Mouse (Mus musculus) adrenal gland, postnatal 36 days (tissue): Measurements from ENCODE around the gene Sypl. TPM values are rescaled to one million over a fixed set of nuclear protein-coding genes. Genes with fewer than 3 reads are reported as not detected.
A peak's percentile ranks its signal among the peaks of the same experiment; 100 is the strongest.

Experiments
- DNase-seq, 2 experiments: peaks; one replicate each; pipeline ENCODE4 v3.0.0; 2021; ENCODE audit warnings: mixed read lengths in 1 of 2
- total RNA-seq, 2 experiments: library from RNA; stranded (reverse); gene quantifications; 2 replicates each; pipeline ENCODE4 v1.2.3; 2021

The Sypl gene
- total RNA-seq, 2 experiments from 2014 or later = 101 to 129 TPM

DNA sequence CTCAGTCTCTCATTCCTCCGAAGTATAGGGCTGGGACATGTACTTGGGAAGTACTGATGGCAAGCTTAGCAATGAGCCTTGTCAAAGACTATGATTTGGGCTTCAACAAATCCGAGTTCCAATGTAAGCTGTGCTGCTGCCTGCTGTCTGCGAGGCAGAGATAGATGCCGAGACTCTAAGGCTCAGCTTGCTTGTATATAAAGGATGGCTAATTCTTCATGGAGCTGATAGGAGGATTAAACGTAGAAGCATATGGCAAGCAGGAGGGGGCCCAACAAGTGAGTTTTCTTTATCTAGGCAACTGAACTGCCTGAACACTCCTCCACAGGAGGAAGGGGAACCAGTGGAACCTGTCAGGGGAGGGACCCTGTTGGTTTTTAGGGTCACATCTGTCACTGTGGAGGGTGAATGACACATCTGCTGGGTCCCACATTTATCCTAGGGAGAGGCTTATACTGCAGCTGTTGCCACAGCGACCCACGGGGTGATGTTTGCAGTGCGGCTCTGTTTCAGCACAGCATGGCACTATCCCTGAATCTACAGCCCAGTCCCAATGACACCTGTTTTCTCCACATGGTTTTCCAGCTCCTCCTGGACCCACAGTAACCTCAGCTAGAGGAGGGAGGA lies 49.8 kb downstream of the Sypl start:
- no peak for DNase-seq

DNA sequence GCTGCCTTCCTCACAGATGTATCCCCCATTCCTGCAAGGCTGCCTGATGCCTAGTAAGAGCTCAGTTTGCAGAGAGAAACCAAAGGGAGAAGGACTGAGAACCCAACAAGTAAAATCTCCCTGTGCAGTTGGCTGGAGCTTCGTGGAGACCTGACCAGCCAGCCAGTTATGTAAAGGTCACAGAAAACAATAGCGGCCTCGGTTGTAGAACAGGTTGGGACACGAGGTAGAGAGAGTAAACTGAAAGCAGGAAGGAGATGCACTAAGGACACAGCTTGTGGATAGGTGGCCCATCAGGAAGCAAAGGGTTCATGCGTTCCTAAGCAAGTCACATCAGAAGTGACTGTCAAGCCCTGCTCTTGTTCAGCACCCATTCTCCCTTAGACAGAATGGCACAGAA lies 52.2 kb downstream of the Sypl start:
- no peak for DNase-seq

DNA sequence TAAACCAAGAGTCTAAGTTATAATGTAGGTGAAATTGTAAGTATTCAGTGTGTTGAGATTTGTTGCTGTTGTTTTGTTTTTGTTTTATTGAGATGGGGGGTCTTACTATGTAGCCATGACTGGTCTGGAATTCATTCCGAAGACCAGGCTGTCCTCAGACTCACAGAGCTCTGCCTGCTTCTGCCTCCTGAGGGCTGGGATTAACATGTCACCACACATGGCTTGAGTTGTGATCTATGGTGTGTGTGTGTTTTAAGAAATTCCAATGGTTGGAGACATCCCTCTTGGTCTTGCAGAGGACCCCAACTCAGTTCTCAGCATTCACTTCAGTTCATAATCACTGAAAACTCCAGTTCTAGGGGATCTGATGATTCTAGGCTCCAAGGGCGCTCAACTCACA lies 53.5 kb downstream of the Sypl start:
- DNase-seq = no peak

DNA sequence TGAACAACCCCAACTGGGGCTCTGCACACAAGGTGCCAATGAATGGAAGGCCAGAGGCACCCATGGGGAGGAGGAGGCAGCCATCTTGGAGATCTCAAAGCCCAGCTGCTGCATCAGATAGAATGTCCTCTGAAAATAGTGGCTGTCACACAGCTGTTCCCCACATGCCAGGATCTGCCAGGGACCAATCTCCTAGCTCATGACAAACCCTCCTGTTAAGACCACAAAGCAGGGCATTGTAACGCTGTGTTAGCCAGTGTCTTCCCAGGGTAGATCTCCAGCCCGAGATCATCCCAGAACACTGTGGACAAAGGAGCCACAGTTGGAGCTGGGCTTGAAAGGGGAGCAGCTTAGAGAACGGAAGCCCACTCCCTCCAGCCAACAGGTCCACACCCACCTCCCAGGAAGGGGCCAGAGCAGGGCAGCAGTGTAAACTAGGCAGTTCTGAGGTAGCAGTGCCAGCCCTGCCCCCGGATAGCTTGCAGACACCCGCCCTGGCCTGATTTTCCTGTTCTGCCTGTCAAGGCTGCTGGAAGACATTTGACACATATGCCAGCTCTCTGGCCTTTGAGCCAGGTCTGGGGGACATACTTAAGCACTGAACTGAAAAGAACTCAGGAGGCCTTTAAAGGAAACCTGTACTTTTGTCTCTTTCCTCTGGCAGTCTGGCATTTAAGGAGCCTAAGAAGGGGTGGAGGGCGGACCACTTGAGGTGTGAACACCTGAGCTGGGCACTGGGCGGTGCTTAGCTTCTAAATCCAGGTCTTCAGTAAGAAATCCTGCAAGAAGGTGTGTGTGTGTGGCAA lies 54.8 kb downstream of the Sypl start:
- DNase-seq = no peak

DNA sequence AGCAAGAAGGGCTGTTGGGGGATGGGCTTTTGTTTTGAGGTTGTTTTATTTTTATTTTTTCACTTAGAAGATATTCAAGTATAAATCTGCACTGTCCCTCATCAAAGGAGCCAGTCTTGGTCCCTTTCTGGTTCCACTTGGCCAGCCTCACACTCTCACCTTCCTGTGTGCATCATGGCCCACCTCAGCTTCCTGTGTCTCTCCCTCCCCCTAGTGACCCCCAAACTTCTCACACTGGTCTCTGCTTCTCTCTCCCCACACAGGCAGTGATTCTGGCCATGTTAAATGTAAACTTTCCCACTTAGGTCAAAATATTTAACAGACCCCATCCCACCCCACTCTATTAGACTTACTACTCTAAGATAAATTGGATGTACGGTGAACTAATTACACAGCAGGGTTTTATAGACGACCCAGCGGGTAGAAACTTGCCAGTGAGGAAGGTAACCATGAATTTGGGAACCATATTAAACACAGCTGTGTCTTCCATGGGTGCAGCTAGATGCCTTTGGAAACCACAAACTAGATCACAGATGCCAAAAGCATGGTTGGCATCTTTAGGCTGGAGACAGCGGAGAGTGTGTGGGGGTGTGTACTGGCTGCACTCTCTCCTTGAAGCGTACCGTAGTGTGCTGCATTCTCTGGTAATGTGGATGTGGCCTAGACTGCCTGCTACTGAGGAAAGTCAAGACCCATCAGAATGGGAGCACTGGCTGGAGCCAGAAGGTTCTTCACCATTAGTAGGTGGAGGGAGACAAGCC lies 55.7 kb downstream of the Sypl start:
- DNase-seq = no peak

DNA sequence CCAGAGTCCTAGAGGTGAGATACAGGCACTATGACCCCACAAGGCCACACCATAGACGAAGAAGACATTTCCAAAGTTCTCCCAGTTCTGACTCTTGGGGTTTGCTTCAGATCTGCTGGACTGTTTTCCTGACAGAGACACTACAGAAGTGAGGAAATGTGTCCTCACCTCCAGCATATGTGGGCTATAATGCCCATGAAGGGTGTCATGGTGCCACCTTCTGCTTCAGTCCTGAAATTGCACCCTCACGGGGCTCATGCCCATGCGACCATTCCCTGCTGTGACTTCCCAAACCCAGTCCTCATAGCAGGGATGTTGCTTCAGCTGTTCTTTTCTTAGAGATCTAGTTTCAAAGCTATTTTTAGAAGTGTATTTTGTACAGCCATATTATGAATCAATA lies 56.3 kb downstream of the Sypl start:
- peak; percentile 45 to 59 for DNase-seq

DNA sequence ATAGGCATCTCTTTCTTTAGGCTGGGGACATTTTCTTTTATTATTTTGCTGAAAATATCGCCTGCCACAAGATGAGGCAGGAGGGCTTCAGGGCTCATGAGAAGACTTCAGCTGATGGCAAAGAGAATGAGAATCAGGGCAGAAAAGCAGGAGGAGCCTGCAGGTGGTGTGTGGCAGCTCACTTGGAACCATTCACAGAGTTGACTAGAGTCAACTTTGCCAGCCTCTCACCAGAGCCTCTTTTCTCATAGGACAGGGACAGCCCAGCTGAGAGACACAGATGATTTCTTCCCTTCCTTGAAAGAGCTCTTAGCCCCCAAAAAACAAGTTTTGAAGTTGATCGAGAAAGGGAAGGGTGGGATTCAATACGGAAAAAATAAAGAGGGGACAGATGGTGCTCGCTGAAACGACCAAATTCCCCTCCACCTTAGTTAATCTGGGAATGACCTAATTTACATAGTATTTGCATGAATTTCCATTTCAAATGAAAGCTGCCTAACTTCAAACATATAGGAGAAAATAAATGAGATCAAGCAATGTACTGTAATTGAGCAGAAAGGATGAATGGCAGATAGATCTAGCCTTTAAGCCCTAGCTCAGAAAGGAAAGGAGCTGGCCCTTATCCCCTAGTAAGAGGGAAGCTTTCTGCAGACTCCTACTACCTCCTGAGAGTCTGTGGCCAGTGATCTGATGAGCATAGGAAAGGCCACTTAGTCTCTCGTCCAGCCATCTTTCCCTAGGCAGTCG lies 60.5 kb downstream of the Sypl start:
- DNase-seq = no peak

DNA sequence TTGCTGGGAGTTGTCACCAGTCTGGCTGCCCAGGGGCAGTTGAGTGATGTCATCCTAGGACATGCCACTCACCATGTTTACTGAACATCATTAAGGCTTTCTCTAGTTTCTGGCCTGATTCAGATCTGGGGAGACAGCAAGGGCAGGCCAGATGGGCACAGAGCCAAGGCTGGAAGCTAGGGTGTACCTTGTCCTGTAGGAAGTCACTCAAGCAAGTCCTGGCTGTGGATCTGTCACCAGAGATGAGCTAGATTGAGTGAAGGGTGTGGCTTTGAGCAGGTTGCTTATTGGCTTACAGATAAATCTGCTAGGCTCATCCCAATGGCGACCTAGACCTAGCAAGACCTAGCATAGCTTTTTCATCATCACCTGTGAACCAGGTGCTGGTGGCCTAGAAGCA lies 61.4 kb downstream of the Sypl start:
- DNase-seq = no peak

DNA sequence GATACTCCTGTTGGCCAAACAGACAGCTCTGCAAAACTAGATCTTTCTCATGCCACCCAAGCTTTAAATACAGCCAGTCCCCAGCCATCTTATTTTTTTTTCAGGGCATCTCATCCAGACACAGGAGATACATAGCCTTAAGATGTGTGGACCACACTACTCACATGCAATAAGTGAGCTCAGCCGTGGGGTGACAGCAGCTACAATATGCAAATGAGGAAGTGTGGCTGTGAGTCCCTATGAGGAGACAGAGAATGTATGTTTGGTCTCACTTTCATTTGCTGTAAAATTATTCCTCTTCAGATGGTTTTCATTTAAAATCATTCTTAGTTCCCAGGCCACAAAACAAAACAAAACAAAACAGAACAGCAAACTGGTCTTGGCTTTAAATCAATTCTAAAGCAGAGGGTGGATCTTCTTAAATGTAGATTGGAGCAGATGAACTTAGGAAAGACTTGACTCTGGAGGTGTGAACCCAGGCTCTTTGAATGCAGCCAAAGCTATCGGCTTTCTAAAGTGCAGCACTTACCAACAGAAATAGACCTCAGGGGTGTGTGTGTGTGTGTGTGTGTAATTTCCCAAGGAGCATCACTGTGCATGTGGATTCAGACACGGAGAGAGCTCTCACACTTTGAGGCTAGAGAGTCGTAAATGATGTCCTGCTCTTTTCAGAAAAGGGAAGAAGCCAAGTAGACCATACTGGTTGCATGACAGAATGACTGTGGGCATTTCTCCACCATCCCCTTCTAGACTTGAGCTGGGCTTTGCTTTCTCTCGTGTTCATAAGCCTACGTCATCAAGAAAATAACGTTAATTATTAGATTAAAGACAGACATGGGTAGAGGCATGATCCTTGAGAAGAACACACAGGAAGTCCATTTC lies 63.4 kb downstream of the Sypl start:
- DNase-seq = no peak

DNA sequence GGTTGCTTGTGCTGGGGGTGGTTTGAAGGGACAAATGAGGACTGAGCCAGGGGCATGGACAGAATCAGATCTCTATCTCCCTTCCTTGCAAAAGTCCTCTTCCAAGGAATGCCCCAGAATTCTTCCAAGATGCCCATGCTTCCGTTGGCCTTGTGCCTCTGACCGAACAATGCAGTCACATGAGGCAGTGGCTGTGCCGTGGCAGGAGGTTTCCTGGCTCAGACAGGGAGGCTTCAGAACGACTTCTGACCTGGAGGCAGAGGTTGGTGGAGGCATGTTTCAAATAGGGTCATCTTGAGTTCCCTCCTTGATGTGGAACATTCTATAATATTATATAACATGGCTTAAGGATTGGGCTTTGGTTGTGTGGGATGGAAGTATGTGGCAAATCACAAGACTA lies 64.9 kb downstream of the Sypl start:
- DNase-seq = no peak

DNA sequence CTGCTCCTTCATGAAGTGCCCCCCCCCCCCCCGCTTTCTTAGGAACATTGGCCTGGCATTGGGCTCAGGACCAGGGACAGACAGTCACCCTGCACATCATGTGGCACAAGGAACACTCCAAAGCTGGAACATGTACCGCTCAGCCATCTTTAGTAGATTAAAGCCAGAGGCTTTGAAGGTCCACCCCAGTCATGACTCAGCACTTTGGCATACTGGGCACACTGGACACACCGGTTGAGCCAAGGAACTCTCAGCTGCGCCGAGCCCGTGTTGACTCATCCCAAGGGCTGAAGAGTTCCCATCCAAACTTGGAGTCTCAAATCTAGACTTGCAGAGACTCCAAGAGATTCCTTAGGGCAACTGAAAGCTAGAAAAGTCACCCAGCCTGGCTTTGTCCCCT lies 66.3 kb downstream of the Sypl start:
- DNase-seq = peak; percentile 76 to 81

DNA sequence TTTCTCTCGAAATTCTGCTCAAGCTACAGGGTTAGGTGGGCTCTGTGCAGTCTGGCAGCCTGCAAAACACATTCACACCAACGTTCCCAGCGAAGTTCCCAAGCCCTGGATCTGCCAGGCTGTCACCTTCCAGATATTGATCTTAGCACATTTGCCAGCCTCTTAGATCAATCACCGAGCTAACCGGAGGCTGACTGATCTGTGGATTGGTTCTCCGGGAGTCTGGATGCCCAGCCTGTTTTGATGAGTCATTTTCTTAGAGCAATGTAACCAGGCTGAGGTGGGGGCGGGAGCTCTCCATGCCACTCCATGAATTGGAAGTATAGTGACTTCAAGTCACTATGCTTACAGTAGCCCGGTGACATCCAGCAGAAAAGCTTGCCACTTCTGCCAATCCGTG lies 67.4 kb downstream of the Sypl start:
- DNase-seq = no peak

DNA sequence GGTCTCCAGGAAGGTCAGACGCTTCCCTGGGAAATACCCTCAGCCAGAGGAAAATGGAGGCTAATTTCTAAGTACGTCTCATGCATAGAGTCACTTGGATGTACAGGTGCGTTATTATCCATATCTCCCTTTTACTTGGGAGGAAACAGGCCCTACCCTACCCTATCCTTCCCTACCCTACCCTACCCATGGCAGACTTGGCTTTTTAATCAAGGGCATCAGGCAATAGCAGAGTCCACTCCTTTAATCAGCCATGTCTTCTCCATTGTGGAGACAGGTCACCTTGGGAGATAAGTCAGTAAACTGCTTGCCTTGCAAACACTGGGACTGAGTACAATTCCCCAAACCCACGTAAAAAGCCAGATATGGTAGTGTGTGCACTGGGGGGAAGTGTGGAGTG lies 68.1 kb downstream of the Sypl start:
- no peak for DNase-seq

DNA sequence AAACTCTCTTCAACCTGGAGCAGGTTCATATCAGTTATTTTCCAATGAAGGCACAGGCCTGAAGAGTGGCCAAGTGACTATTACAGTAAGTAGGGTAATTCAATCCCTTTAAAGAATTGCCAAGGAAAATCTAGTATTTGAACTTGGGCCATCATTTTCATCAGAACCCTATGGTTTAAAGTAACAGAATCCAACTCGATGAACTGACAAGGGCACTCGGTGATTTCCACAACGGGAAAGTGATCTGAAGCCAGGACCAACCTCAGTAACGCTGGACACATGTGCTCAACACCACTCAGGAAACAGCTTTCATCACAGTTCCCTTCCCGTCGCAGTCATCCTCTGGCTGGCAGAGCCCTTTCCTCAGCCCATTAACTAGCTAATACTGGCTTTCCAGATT lies 70.8 kb downstream of the Sypl start:
- no peak for DNase-seq

DNA sequence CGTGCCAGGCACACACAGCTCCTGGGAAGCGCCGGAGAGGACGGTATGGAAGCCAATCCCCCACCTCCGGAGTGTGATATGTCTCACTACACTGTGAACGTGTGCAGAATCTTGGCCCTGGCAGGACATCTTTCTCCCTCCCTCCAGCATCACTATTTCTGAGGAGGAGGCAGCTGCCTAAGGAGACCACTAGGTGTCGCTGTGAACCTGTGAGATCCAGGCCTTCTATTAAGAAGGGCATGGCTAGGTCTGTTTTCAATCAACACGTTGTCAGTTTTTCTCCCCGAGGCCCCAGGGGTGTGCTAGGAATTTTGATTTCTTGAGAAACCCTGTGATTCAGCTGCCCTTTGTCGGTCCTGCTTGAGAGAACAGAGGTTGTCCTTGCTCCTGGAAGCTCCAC lies 73.4 kb downstream of the Sypl start:
- DNase-seq = peak; percentile 74 to 84

DNA sequence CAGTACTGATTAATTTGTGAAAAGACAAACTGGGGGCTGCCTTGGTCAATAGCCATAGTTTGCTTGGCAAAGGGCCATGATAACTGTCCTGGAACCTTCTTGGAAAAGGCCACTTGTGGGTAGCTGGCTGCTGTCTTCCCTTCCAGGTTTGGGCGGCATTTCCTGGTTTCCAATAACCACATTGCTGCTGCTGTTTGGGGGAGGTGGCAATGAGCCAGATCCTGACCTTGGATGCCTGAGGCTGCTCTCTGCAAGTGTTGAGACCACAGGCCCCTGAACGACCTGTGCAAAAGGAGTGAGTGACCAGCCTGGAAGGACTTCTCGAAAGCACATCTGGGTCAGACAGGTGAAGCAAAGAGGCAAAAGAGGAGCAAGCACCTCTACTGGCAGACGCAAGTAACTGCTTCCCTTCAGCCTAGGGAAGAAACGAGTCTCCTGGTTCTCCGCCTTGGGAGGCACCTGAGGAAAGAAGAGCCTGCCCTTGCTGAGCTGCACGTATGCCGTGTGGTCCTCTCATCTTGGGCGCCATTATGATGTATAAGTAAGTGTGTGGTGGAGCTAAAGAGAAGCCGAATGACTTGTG lies 74.5 kb downstream of the Sypl start:
- DNase-seq = no peak

DNA sequence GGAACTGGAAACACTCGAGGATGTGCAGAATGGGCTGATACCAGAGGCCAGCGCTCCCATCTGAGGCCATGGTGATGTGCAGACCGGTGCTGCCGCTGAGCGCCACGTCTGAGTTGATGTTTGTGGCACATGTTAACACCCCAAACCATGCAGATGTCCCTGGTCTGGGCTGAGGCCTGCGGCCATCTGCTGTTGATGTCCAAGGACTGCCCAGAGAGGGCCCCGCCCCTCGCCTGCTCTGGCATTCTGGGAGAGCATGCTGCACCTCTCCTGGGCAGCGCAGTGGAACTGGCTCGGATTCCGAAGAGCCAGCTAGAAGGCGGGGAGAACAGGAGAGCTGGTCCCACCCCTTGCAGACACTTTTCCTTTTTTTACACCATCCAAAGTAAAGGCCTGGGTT lies 75.0 kb downstream of the Sypl start:
- DNase-seq = no peak
